Mouse (Mus musculus) olfactory bulb, adult 2 months (tissue): ENCODE measurements around the gene Zmiz1.

Experiments used
- CTCF ChIP-seq: fragments of 200-500 bp; IDR thresholded peaks from 2 replicates; pipeline ENCODE4 v1.5.1; 2012; ENCODE audit warnings: low read depth, mild to moderate bottlenecking, low read length, moderate library complexity; ENCODE audit not compliant: insufficient read depth
- POLR2A ChIP-seq: fragments of 200-500 bp; IDR thresholded peaks from 2 replicates; pipeline ENCODE4 v1.6.1; 2012; ENCODE audit warnings: mild to moderate bottlenecking, low read depth, low read length, moderate library complexity; ENCODE audit not compliant: insufficient read depth

DNA sequence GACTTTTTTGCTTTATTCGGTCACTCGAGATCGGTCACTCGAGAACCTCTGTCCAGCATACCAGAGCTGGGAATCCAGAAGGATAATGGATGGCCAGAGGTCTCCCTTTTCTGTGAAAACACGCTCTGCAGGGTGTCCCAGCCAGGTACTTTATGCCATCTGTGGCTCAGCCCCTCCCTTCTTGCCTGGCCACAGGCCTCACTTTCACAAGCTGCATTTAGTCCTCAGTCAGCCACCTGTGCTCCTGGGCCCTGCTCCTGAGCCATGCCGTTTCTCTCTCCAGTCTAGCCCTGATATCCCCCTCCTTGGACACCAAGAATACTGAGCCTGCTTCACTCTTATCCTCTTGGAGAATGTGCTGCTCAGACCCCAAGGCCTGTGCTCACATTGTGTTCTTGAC lies 182.1 kb downstream of the Zmiz1 start:
- no peak for TF ChIP-seq CTCF
- TF ChIP-seq POLR2A, result no peak
